Mouse (Mus musculus): ENCODE measurements around the gene Tmem40.

- no peak for TF ChIP-seq POLR2A (IDR thresholded peaks at IDR 0.05; ENCODE audit: control insufficient read depth, low read depth, low read length)
- TF ChIP-seq CTCF (IDR thresholded peaks at IDR 0.05; ENCODE audit: control insufficient read depth, insufficient read depth, insufficient replicate concordance, low read depth, low read length) = no peak
These were observed 6.7 kb downstream of the Tmem40 start for GRCm38 (mm10) chr6:115755536-115755935.
